Comparison of ENCODE assay signal across 9 mouse cellular contexts in genomic region chr9:63059234-63059842, GRCm38 (mm10).
A peak's percentile ranks its signal among the peaks of the same experiment; 100 is the strongest.
DNase-seq lines count a peak whose midpoint lies in the region; ATAC-seq and TF ChIP-seq lines count a peak whose summit lies in the region.
"Had no signal": no experiment of that assay in that cellular context is flagged by ENCODE, and none has a peak within 500 bp of the region (broad histone marks: within the 10 kb centered on the region; RNA-seq: fewer than 3 reads in every experiment).

No protein-coding gene starts in this region.

- H3K4me3 ChIP-seq in ES-E14 (ENCODE audit: insufficient read depth in 1 of 2, low read depth in 1 of 2, low read length in 2 of 2, poor library complexity in 1 of 2, severe bottlenecking in 1 of 2), result peak overlapping the region in 1 of 2 experiments; percentile 32; a peak in 2 of 4 replicates
- no peak overlapping the region for H3K4me3 ChIP-seq in liver, postnatal 0 days (ENCODE audit: low read depth, low read length)

- 14% methylated on average over 10 of the region's 10 CpGs for WGBS in liver, postnatal 0 days (ENCODE audit: insufficient replicate concordance)

- no peak for ATAC-seq in liver, postnatal 0 days

- H3K4me2 ChIP-seq in liver, postnatal 0 days (ENCODE audit: low read depth, low read length), result peak overlapping the region; percentile 35

- H3K9me3 ChIP-seq in ES-E14 (ENCODE audit: control insufficient read depth, insufficient read depth, low read depth, low read length), result no peaks in the 10 kb centered on the region
- H3K9me3 ChIP-seq in liver, postnatal 0 days (ENCODE audit: low read length), result peaks cover 8% of the 10 kb centered on the region; the same call in 1 of the 2 replicates

- TF ChIP-seq EP300 in liver, postnatal 0 days (IDR thresholded peaks at IDR 0.05; ENCODE audit: low read depth), result no peak

- no peak overlapping the region; the same call in 1 of the 2 replicates for H3K9ac ChIP-seq in ES-E14 (ENCODE audit: insufficient read depth, low read depth, low read length, poor library complexity, severe bottlenecking)
- no peak overlapping the region; the same call in 1 of the 2 replicates for H3K9ac ChIP-seq in liver, postnatal 0 days (replicated peaks)

- no peaks in the 10 kb centered on the region for H3K36me3 ChIP-seq in ES-E14 (ENCODE audit: control insufficient read depth, insufficient read depth, low read length, poor library complexity, severe bottlenecking)
- no peaks in the 10 kb centered on the region for H3K36me3 ChIP-seq in liver, postnatal 0 days (replicated peaks; ENCODE audit: insufficient read depth, low read length)
- H3K36me3 ChIP-seq: G1E had no signal

- no peak for TF ChIP-seq CTCF in liver, postnatal 0 days (IDR thresholded peaks at IDR 0.05; ENCODE audit: low read depth)

- no peaks in the 10 kb centered on the region for H3K27me3 ChIP-seq in liver, postnatal 0 days (ENCODE audit: insufficient read depth, low read length)

- peak; percentile 73 for DNase-seq in ES-E14 (ENCODE audit: low read depth, low spot score)
- peak; percentile 30 for DNase-seq in cerebellum, adult 9-11 months
- DNase-seq in frontal cortex, adult 2 months (ENCODE audit: extremely low spot score in 1 of 2, low spot score in 1 of 2), result peak; percentile 88 to 90
- peak; percentile 46 to 56 for DNase-seq in heart, postnatal 36 days
- peak; percentile 81 for DNase-seq in layer of hippocampus, adult 11-12 months (ENCODE audit: low spot score)
- peak; percentile 25 for DNase-seq in liver, postnatal 0 days
- peak; percentile 67 for DNase-seq in ovary, adult 18-20 months (ENCODE audit: low spot score)
- DNase-seq in thymus, postnatal 4 days, result peak; percentile 22

- H3K27ac ChIP-seq in ES-E14 (ENCODE audit: insufficient read depth, low read depth, low read length, poor library complexity, severe bottlenecking), result no peak overlapping the region
- no peak overlapping the region for H3K27ac ChIP-seq in liver, postnatal 0 days (ENCODE audit: low read depth)

- peaks cover 0 to 4% of the 10 kb centered on the region in 2 experiments; a peak in 1 of 4 replicates for H3K4me1 ChIP-seq in ES-E14 (ENCODE audit: control insufficient read depth in 2 of 2, insufficient read depth in 2 of 2, low read length in 2 of 2, poor library complexity in 1 of 2)
- no peaks in the 10 kb centered on the region for H3K4me1 ChIP-seq in liver, postnatal 0 days (ENCODE audit: insufficient read depth)

- intact Hi-C loops in heart, postnatal 36 days (cut with DNase I), result no loop called here

- in situ Hi-C loops in ES-E14 (cut with MboI; ENCODE audit: low sequenced_read_pairs in 2 of 2, unreplicated experiment in 2 of 2), result no loop called here

TF ChIP-seq in ES-E14, 5 proteins besides CTCF, POLR2A, EP300 and RAD21:
- TF ChIP-seq MAFK (IDR thresholded peaks at IDR 0.05; ENCODE audit: insufficient read depth, low read depth, low read length) (no peak), CHD2 (IDR thresholded peaks at IDR 0.05; ENCODE audit: low read depth, low read length) (no peak), ZC3H11A (IDR thresholded peaks at IDR 0.05; ENCODE audit: borderline replicate concordance, low read depth, low read length) (no peak), HCFC1 (IDR thresholded peaks at IDR 0.05; ENCODE audit: borderline replicate concordance, insufficient read depth, low read length) (no peak), ZNF384 (IDR thresholded peaks at IDR 0.05; ENCODE audit: low read depth, low read length) (no peak)
TF ChIP-seq in ES-E14: peak in this region for 0.

Comparison
In these comparisons a context has a peak if more than half of its experiments do, and no peak if none do; other contexts are left out.
1. DNase-seq: peak in every context shown above with its lines; median percentile 89 in frontal cortex, adult 2 months; 81 in layer of hippocampus, adult 11-12 months; 73 in ES-E14; 67 in ovary, adult 18-20 months; 51 in heart, postnatal 36 days; 30 in cerebellum, adult 9-11 months; 25 in liver, postnatal 0 days; 22 in thymus, postnatal 4 days.